Mouse (Mus musculus) megakaryocyte, embryonic 14.5 days (primary cell): ENCODE results near the gene Cacnb1.

Source experiments
- FLI1 ChIP-seq: IDR thresholded peaks from 2 replicates; pipeline ENCODE4 v1.6.1; 2012; ENCODE audit warnings: low read length, inconsistent platforms, mixed read lengths
- GATA1 ChIP-seq: IDR thresholded peaks from 3 replicates; pipeline ENCODE4 v1.6.1; 2012; ENCODE audit warnings: mixed read lengths, low read length, inconsistent platforms, borderline replicate concordance

DNA sequence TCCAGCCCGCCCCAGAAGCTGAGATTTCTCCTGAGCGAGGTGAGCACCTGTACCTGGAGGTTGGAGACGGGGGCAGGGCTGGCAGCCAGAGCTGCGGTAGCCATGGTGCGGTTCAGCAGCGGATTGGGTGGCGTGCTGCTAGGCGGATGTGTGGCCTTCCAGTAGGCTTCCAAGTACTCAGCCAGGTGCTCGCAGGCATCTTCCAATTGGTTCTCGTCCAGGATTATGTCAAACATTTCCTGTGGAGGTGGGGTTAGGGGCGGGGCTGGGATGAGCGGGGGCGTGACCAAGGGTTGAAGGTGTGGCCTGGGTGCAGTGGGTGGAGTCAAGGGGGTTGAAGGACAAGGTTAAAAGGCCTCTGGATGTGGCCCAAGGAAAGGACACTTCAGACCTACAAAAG lies 17.8 kb downstream of the Cacnb1 start:
- TF ChIP-seq GATA1 = no peak
- no peak for TF ChIP-seq FLI1
